Mouse (Mus musculus) MEL (cell line): ENCODE measurements around the gene Rffl. TPM values are rescaled to one million over a fixed set of nuclear protein-coding genes. Genes with fewer than 3 reads are reported as not detected.

Experiments used
- DNase-seq: peaks from one replicate; pipeline ENCODE4 v3.0.0; 2011; ENCODE audit warnings: low read depth, low spot score
- H3K27ac ChIP-seq: 2 replicates; pipeline ENCODE4 v1.5.1; 2012; ENCODE audit warnings: low read depth, mild to moderate bottlenecking, control low read depth, low read length, moderate library complexity; ENCODE audit not compliant: control insufficient read depth
- H3K27me3 ChIP-seq, 2 experiments: fragments of 150-350 bp in 1 of 2; sonication (generic) in 1 of 2; 2 replicates each; pipeline ENCODE4 v1.6.1; 2012; ENCODE audit warnings: low read length in 2 of 2, mild to moderate bottlenecking in 2 of 2, improper control_type of control experiment in 1 of 2, moderate library complexity in 1 of 2; ENCODE audit not compliant: insufficient read depth in 2 of 2, control insufficient read depth in 1 of 2
- H3K36me3 ChIP-seq, 2 experiments: 2 replicates each; pipeline ENCODE4 v1.6.1; 2012 to 2014; ENCODE audit warnings: low read length in 2 of 2, improper control_type of control experiment in 1 of 2, inconsistent platforms in 1 of 2, mild to moderate bottlenecking in 1 of 2; ENCODE audit not compliant: insufficient read depth in 2 of 2, control insufficient read depth in 1 of 2
- H3K4me1 ChIP-seq, 2 experiments: fragments of 150-350 bp in 1 of 2; sonication (generic) in 1 of 2; 2 replicates each; pipeline ENCODE4 v1.6.1; 2012; ENCODE audit warnings: low read length in 2 of 2, improper control_type of control experiment in 1 of 2, mild to moderate bottlenecking in 1 of 2; ENCODE audit not compliant: insufficient read depth in 2 of 2, control insufficient read depth in 1 of 2
- H3K4me3 ChIP-seq, 2 experiments: fragments of 150-350 bp in 1 of 2; sonication (generic) in 1 of 2; 2 replicates each; pipeline ENCODE4 v1.5.1; 2012; ENCODE audit warnings: low read depth in 2 of 2, low read length in 2 of 2, mild to moderate bottlenecking in 2 of 2, moderate library complexity in 2 of 2, control low read depth in 1 of 2, improper control_type of control experiment in 1 of 2; ENCODE audit not compliant: control insufficient read depth in 1 of 2, insufficient read depth in 1 of 2
- H3K79me2 ChIP-seq: 2 replicates; pipeline ENCODE4 v1.6.1; 2012; ENCODE audit warnings: mild to moderate bottlenecking, low read length, moderate library complexity; ENCODE audit not compliant: control insufficient read depth, poor library complexity, insufficient read depth
- H3K9ac ChIP-seq: 2 replicates; pipeline ENCODE4 v1.6.1; 2012; ENCODE audit warnings: low read depth, mild to moderate bottlenecking, control low read depth, low read length, moderate library complexity; ENCODE audit not compliant: control insufficient read depth, poor library complexity, severe bottlenecking
- H3K9me3 ChIP-seq: fragments of 150-350 bp; sonication (generic); replicated peaks from 2 replicates; pipeline ENCODE4 v1.6.1; 2012; ENCODE audit warnings: mild to moderate bottlenecking, low read length, improper control_type of control experiment, moderate library complexity; ENCODE audit not compliant: insufficient read depth
- BHLHE40 ChIP-seq: IDR thresholded peaks from 2 replicates; pipeline ENCODE4 v1.6.1; 2012; ENCODE audit warnings: low read depth, mild to moderate bottlenecking, inconsistent platforms, low read length, improper control_type of control experiment, borderline replicate concordance
- CHD1 ChIP-seq: IDR thresholded peaks from 2 replicates; pipeline ENCODE4 v1.6.1; 2012; ENCODE audit warnings: low read depth, mild to moderate bottlenecking, inconsistent platforms, low read length, improper control_type of control experiment
- CHD2 ChIP-seq: IDR thresholded peaks from 2 replicates; pipeline ENCODE4 v1.6.1; 2011; ENCODE audit warnings: low read length, improper control_type of control experiment
- CTCF ChIP-seq, 3 experiments: IDR thresholded peaks in 2 of 3; conservative IDR thresholded peaks in 1 of 3; 2 replicates each; pipeline ENCODE4 v1.5.1; 2011 to 2012; ENCODE audit warnings: low read length in 3 of 3, low read depth in 2 of 3, mild to moderate bottlenecking in 2 of 3, improper control_type of control experiment in 1 of 3, inconsistent platforms in 1 of 3, mixed read lengths in 1 of 3, moderate library complexity in 1 of 3; ENCODE audit not compliant: control insufficient read depth in 1 of 3, insufficient read depth in 1 of 3, poor library complexity in 1 of 3, severe bottlenecking in 1 of 3
- E2F4 ChIP-seq: IDR thresholded peaks from 2 replicates; pipeline ENCODE4 v1.6.1; 2011; ENCODE audit warnings: low read depth, low read length, improper control_type of control experiment, borderline replicate concordance
- ELF1 ChIP-seq: IDR thresholded peaks from 2 replicates; pipeline ENCODE4 v1.6.1; 2014; ENCODE audit warnings: low read depth, mild to moderate bottlenecking, inconsistent platforms, low read length, improper control_type of control experiment, moderate library complexity
- ETS1 ChIP-seq: IDR thresholded peaks from 2 replicates; pipeline ENCODE4 v1.6.1; 2012; ENCODE audit warnings: low read depth, mild to moderate bottlenecking, inconsistent platforms, low read length, improper control_type of control experiment, moderate library complexity
- GABPA ChIP-seq: IDR thresholded peaks from 2 replicates; pipeline ENCODE4 v1.6.1; 2012; ENCODE audit warnings: low read depth, mild to moderate bottlenecking, inconsistent platforms, low read length, improper control_type of control experiment, moderate library complexity
- HCFC1 ChIP-seq: IDR thresholded peaks from 2 replicates; pipeline ENCODE4 v1.6.1; 2012; ENCODE audit warnings: low read depth, mild to moderate bottlenecking, inconsistent platforms, low read length, improper control_type of control experiment, moderate library complexity
- JUND ChIP-seq: IDR thresholded peaks from 2 replicates; pipeline ENCODE4 v1.6.1; 2011; ENCODE audit warnings: low read depth, mild to moderate bottlenecking, improper control_type of control experiment, low read length
- KAT2A ChIP-seq: conservative IDR thresholded peaks from 2 replicates; pipeline ENCODE4 v1.6.1; 2012; ENCODE audit warnings: low read depth, low read length, improper control_type of control experiment, inconsistent platforms
- MAFK ChIP-seq: IDR thresholded peaks from 2 replicates; pipeline ENCODE4 v1.6.1; 2011; ENCODE audit warnings: low read depth, mild to moderate bottlenecking, low read length, improper control_type of control experiment, borderline replicate concordance
- MAX ChIP-seq: IDR thresholded peaks from 2 replicates; pipeline ENCODE4 v1.6.1; 2011; ENCODE audit warnings: low read length, improper control_type of control experiment
- MAZ ChIP-seq: IDR thresholded peaks from 2 replicates; pipeline ENCODE4 v1.6.1; 2012; ENCODE audit warnings: low read depth, mild to moderate bottlenecking, inconsistent platforms, low read length, improper control_type of control experiment
- MEF2A ChIP-seq: IDR thresholded peaks from 2 replicates; pipeline ENCODE4 v1.6.1; 2014; ENCODE audit warnings: low read depth, mild to moderate bottlenecking, inconsistent platforms, low read length, improper control_type of control experiment; ENCODE audit not compliant: poor library complexity, insufficient replicate concordance, severe bottlenecking; ENCODE audit errors: extremely low read depth
- MXI1 ChIP-seq: IDR thresholded peaks from 2 replicates; pipeline ENCODE4 v1.6.1; 2011; ENCODE audit warnings: mild to moderate bottlenecking, low read depth, low read length, improper control_type of control experiment
- MYB ChIP-seq: IDR thresholded peaks from 2 replicates; pipeline ENCODE4 v1.6.1; 2011; ENCODE audit warnings: mild to moderate bottlenecking, low read depth, low read length, improper control_type of control experiment
- MYC ChIP-seq: IDR thresholded peaks from 2 replicates; pipeline ENCODE4 v1.6.1; 2011; ENCODE audit warnings: low read depth, mild to moderate bottlenecking, low read length, improper control_type of control experiment, moderate library complexity
- NELFE ChIP-seq: IDR thresholded peaks from 2 replicates; pipeline ENCODE4 v1.6.1; 2011; ENCODE audit warnings: low read depth, low read length, improper control_type of control experiment
- NRF1 ChIP-seq: IDR thresholded peaks from 2 replicates; pipeline ENCODE4 v1.6.1; 2014; ENCODE audit warnings: low read depth, mild to moderate bottlenecking, inconsistent platforms, low read length, improper control_type of control experiment, moderate library complexity; ENCODE audit not compliant: poor library complexity, insufficient read depth, severe bottlenecking
- POLR2A ChIP-seq, 2 experiments: IDR thresholded peaks; 2 replicates each; pipeline ENCODE4 v1.6.1; 2011 to 2012; ENCODE audit warnings: low read length in 2 of 2, mild to moderate bottlenecking in 2 of 2, control low read depth in 1 of 2, improper control_type of control experiment in 1 of 2, low read depth in 1 of 2, moderate library complexity in 1 of 2; ENCODE audit not compliant: control insufficient read depth in 1 of 2, insufficient read depth in 1 of 2, poor library complexity in 1 of 2
- POLR2AphosphoS2 ChIP-seq: IDR thresholded peaks from 2 replicates; pipeline ENCODE4 v1.6.1; 2011; ENCODE audit warnings: low read length, improper control_type of control experiment
- POLR2AphosphoS5 ChIP-seq: IDR thresholded peaks from 2 replicates; pipeline ENCODE4 v1.6.1; 2012; ENCODE audit warnings: low read depth, borderline replicate concordance, mild to moderate bottlenecking, inconsistent platforms, low read length, moderate library complexity, mixed read lengths
- RAD21 ChIP-seq: IDR thresholded peaks from 2 replicates; pipeline ENCODE4 v1.6.1; 2011; ENCODE audit warnings: mild to moderate bottlenecking, low read depth, low read length, improper control_type of control experiment
- RCOR1 ChIP-seq: IDR thresholded peaks from 2 replicates; pipeline ENCODE4 v1.6.1; 2012; ENCODE audit warnings: low read depth, mild to moderate bottlenecking, inconsistent platforms, low read length, improper control_type of control experiment
- SMC3 ChIP-seq: IDR thresholded peaks from 2 replicates; pipeline ENCODE4 v1.6.1; 2011; ENCODE audit warnings: low read depth, low read length, improper control_type of control experiment
- TAL1 ChIP-seq: IDR thresholded peaks from 2 replicates; pipeline ENCODE4 v1.6.1; 2012; ENCODE audit warnings: mild to moderate bottlenecking, inconsistent platforms, low read length, moderate library complexity, mixed read lengths
- TBP ChIP-seq: IDR thresholded peaks from 2 replicates; pipeline ENCODE4 v1.8.0; 2011; ENCODE audit warnings: low read depth, low read length, improper control_type of control experiment
- TCF12 ChIP-seq: IDR thresholded peaks from 2 replicates; pipeline ENCODE4 v1.6.1; 2014; ENCODE audit warnings: low read depth, mild to moderate bottlenecking, inconsistent platforms, low read length, improper control_type of control experiment, moderate library complexity
- UBTF ChIP-seq: IDR thresholded peaks from 2 replicates; pipeline ENCODE4 v1.6.1; 2012; ENCODE audit warnings: low read depth, mild to moderate bottlenecking, inconsistent platforms, low read length, improper control_type of control experiment, moderate library complexity, borderline replicate concordance; ENCODE audit not compliant: insufficient read depth
- USF1 ChIP-seq: IDR thresholded peaks from 2 replicates; pipeline ENCODE4 v1.6.1; 2014; ENCODE audit warnings: low read depth, mild to moderate bottlenecking, inconsistent platforms, low read length, improper control_type of control experiment, moderate library complexity
- USF2 ChIP-seq, 2 experiments: IDR thresholded peaks; 2 replicates each; pipeline ENCODE4 v1.6.1; 2011 to 2012; ENCODE audit warnings: improper control_type of control experiment in 2 of 2, low read length in 2 of 2, borderline replicate concordance in 1 of 2, inconsistent platforms in 1 of 2, low read depth in 1 of 2, mild to moderate bottlenecking in 1 of 2; ENCODE audit not compliant: insufficient read depth in 1 of 2
- ZC3H11A ChIP-seq: IDR thresholded peaks from 2 replicates; pipeline ENCODE4 v1.6.1; 2012; ENCODE audit warnings: low read depth, mild to moderate bottlenecking, inconsistent platforms, low read length, improper control_type of control experiment
- ZKSCAN1 ChIP-seq: IDR thresholded peaks from 2 replicates; pipeline ENCODE4 v1.6.1; 2012; ENCODE audit warnings: low read depth, mild to moderate bottlenecking, inconsistent platforms, low read length, improper control_type of control experiment, moderate library complexity
- ZMIZ1 ChIP-seq: IDR thresholded peaks from 2 replicates; pipeline ENCODE4 v1.6.1; 2012; ENCODE audit warnings: low read depth, mild to moderate bottlenecking, inconsistent platforms, low read length, improper control_type of control experiment, moderate library complexity
- ZNF384 ChIP-seq: IDR thresholded peaks from 2 replicates; pipeline ENCODE4 v1.6.1; 2012; ENCODE audit warnings: low read depth, mild to moderate bottlenecking, inconsistent platforms, low read length, improper control_type of control experiment
- polyA plus RNA-seq, 2 experiments: library from polyadenylated mRNA; stranded (reverse) in 1 of 2; unstranded in 1 of 2; fragments of >175 nt in 1 of 2; fragments of >200 nt in 1 of 2; gene quantifications; 2 replicates each; pipeline versions ENCODE4 v1.2.1 to v1.2.4; 2012; ENCODE audit warnings: low replicate concordance in 2 of 2, low read depth in 1 of 2; ENCODE audit not compliant: insufficient read length in 2 of 2, insufficient read depth in 1 of 2, missing spikeins in 1 of 2
- total RNA-seq: library from RNA; depleted of rRNA; stranded (reverse); fragments of 300-350 nt; gene quantifications from 2 replicates; pipeline ENCODE4 v1.2.3, GENCODE M21; 2012

Gene Rffl
- total and polyA plus RNA-seq, 3 experiments: 15.2 to 17.8 TPM; not detected in 1

GRCm38 (mm10) chr11:82874924-82875323 lies 3.9 kb upstream of the Rffl start:
- DNase-seq: peak; percentile 95
- peak overlapping the region; percentile 65 for H3K9ac ChIP-seq
- TF ChIP-seq ZNF384: peak; percentile 33; the same call in 1 of the 2 replicates
- TF ChIP-seq MAX: no peak
- no peak for TF ChIP-seq ELF1
- 0 out of 2 replicates have a peak, but pooled peaks have one; percentile 23 for TF ChIP-seq MAFK
- TF ChIP-seq USF1: no peak; the same call in 1 of the 2 replicates
- no peak for TF ChIP-seq JUND
- TF ChIP-seq POLR2AphosphoS2: peak; percentile 63; the same call in 1 of the 2 replicates
- peak; percentile 66; the same call in 1 of the 2 replicates for TF ChIP-seq ZMIZ1
- peak; percentile 31; the same call in 1 of the 2 replicates for TF ChIP-seq MEF2A
- TF ChIP-seq POLR2AphosphoS5: no peak
- TF ChIP-seq POLR2A (IDR thresholded peaks at IDR 0.05; ENCODE audit: control insufficient read depth in 1 of 2, insufficient read depth in 1 of 2, low read depth in 1 of 2, low read length in 2 of 2, poor library complexity in 1 of 2): peak in 1 of 2 experiments; percentile 45; a peak in 2 of 4 replicates
- TF ChIP-seq CTCF (IDR thresholded peaks at IDR 0.05 in 2 of 3, conservative IDR thresholded peaks at IDR 0.05 in 1 of 3; ENCODE audit: control insufficient read depth in 1 of 3, insufficient read depth in 1 of 3, low read depth in 2 of 3, low read length in 3 of 3, poor library complexity in 1 of 3, severe bottlenecking in 1 of 3): no peak
- no peak for TF ChIP-seq CHD2
- TF ChIP-seq TBP: peak; percentile 62; the same call in 1 of the 2 replicates
- no peak; the same call in 1 of the 2 replicates for TF ChIP-seq SMC3
- no peak for TF ChIP-seq CHD1
- peak; percentile 59 for TF ChIP-seq NELFE
- peak; percentile 70; the same call in 1 of the 2 replicates for TF ChIP-seq HCFC1
- TF ChIP-seq BHLHE40: no peak
- TF ChIP-seq MAZ: peak; percentile 77
- TF ChIP-seq TCF12: peak; percentile 76
- peak; percentile 59 for TF ChIP-seq MYC
- TF ChIP-seq NRF1: peak; percentile 95
- peak; percentile 89 for TF ChIP-seq MXI1
- TF ChIP-seq ETS1: peak; percentile 96
- TF ChIP-seq MYB: no peak
- TF ChIP-seq USF2 (IDR thresholded peaks at IDR 0.05; ENCODE audit: borderline replicate concordance in 1 of 2, insufficient read depth in 1 of 2, low read depth in 1 of 2, low read length in 2 of 2): no peak
- TF ChIP-seq RAD21: no peak
- no peak for TF ChIP-seq ZC3H11A
- peak; percentile 84 for TF ChIP-seq RCOR1
- TF ChIP-seq UBTF: no peak
- TF ChIP-seq GABPA: 0 out of 2 replicates have a peak, but pooled peaks have one; percentile 21
- TF ChIP-seq KAT2A: no peak; the same call in 1 of the 2 replicates
- TF ChIP-seq ZKSCAN1: no peak
- TF ChIP-seq TAL1: peak; percentile 56
- TF ChIP-seq E2F4: no peak

More at GRCm38 (mm10) chr11:82874924-82875323, 3.9 kb upstream of the Rffl start:
- Histone ChIP-seq H3K27ac (peak overlapping the region; percentile 90), H3K27me3 (no peaks in the 10 kb centered on the region), H3K79me2 (peaks cover 10% of the 10 kb centered on the region), H3K4me3 (peak overlapping the region; percentile 39 to 49), H3K4me1 (peaks cover 0 to 10% of the 10 kb centered on the region in 2 experiments; a peak in 3 of 4 replicates), H3K9me3 (no peaks in the 10 kb centered on the region), H3K36me3 (peaks cover 0 to 11% of the 10 kb centered on the region in 2 experiments; a peak in 2 of 4 replicates)
